Mouse (Mus musculus): ENCODE data around the gene Samd3.

The Samd3 gene

DNA sequence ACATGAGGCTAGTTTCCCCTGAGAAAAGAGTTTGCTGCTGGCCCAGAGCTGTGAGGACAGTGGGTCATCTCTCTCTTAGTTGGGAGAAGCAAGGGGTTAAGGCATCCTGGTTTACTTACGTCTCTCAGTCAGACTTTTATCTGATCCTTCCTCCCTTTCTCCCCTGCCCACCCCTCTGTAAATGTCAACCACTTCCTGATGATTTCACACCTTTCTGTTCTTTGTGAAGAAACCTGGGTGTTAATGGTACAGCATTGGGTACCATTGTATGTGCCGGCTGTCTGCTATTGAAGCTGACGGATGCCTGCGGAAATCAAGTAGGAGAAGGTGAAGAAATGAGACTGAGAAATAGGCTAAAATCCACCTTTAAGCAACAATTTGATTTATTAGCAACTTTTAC, at the start of gene Samd3:
Samd3 (plus strand) TSS at position 220 of the 400 bp plus-strand sequence.
- DNase-seq (ENCODE audit: low read depth): no peak

DNA sequence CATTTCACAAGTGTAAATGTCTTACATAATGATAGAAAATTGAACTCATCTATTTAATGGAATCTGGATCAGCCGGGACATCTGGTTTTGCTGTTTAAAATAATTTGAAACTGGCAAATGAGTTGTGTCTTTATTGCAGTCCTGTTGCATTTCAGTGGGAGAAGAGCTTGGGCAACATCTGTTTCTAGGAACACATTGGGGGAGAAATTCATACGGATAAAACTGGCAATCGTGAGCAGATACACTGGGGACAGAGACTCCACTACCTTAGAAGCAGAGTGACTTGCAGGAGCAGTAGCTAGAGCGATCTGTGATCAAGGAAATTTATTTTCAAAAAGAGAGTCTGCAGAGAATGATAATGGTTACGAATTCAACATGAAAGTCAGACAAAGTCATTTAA, 44.2 kb upstream of the Samd3 start:
- no peak for DNase-seq (ENCODE audit: low read depth)

DNA sequence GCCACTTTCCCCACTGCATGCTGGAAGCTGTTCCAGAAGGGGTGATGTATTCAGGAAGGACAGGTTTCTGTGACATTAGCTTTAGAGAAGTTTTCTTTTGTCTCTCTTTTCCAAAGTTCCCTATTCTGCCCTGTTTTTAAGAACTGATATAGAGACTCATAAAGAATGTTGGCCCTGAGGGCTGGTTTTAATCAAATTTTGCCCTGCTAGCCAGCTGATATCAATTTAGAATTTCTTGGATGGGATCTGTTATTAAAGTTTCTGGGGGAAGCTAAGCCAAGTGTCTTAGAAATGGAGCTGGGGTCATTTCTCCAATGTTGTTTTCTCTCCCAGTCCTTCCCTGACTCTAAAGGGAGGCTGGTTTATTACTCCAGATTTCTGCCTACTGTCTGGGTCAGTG, 38.7 kb upstream of the Samd3 start:
- no peak for DNase-seq (ENCODE audit: low read depth)

DNA sequence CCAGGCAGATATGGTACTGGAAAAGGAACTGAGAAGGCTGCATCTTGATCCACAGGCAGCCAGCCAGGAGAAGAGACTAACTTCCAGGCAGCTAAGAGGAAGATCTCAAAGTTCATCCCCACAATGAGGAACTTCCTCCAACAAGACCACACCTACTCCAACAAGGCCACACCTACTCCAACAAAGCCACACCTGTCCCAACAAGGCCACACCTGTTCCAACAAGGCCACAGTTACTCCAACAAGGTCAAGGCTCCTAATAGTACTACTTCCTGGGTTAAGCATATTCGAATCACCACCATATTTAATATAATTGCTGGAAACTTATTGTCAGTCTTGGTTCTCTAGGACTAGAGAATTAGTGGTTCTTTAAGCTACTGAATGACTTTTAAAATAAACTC, 34.6 kb upstream of the Samd3 start:
- DNase-seq (ENCODE audit: low read depth): no peak

DNA sequence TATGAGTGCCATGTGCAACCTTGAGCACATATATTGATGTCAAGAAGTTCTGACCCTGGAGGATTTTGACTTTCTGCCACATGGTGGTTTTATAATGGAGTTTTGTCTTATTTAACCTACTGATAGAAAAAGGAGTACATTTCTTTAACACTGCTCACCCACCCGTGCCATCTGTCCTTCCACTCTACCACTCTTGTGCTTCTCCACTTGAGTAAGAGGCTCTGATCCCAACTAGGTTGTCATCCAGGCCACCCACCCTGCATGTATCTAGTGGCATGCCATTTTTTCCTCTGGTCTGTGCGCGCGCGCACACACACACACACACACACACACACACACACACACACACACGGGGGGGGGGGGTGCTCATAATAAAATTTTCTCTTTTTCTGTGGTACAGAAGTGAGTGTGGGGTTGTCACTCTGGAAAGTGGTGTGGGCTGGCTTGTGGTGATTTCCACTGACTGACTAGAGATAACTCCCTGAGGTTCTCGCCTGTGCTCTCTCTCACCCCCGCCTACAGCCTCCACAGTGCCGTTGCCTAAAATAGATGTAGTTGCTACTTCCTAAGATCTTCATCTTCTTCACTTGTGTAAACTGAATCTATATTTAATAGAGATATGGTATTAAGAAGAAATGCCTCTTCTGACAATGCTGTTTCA, 26.7 kb upstream of the Samd3 start:
- no peak for DNase-seq (ENCODE audit: low read depth)

DNA sequence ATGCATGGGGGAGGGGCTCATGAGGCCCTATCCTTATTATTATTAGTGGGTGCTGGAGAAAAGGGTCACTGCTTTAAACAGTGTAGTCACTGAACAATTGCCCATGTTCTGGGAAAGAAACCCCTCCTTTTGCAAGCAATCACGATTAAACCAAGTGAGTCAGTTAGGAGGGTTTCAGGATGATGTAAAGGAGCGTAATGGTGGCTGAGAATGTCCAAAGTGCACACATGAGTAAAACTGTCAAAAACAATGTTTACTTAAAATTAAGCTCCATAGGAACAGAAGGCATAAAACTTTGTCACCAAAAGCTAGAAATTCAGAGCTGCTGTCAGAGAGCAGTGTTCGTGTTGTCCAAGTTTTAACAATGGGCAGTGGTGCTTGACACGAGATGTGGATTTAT, 8.8 kb upstream of the Samd3 start:
- DNase-seq (ENCODE audit: low read depth): no peak

DNA sequence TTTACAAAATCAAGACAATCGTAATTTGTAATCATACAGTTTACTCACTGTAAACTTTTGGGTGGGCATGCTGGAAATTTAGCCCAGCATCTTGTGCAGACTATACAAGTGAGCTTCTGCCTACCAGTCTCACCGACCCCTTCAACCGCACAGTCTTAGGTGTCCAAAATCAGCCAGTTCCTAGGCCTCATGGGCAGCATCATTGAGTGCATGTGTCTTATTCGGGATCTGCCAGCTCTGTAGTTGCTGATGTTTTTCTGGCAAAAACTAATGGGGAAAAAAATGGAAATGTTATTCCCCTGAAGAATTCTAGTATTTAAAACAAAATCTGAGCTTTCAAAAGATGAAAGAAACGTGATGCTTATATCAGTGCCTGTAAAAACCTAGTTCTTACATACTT, 3.3 kb upstream of the Samd3 start:
- no peak for DNase-seq (ENCODE audit: low read depth)

DNA sequence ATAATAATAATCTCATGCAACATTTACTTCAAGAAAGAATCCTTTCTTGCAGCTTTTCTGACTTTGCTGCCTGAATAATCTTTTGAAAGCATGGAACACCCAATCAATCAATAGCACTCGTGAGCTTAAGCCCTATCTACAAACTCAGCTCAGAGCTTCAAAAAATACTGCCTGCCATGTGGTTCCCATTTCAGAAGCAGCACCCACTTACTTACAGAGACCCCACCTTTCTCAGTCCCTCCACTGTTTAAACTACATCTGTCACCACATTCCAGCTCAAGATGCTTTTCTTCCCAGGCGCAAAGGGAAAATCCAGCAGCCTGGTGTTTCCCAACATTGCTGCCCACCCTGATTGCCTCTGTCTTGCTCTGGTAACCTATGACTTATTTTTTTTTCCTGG, 2.8 kb upstream of the Samd3 start:
- DNase-seq (ENCODE audit: low read depth): no peak

DNA sequence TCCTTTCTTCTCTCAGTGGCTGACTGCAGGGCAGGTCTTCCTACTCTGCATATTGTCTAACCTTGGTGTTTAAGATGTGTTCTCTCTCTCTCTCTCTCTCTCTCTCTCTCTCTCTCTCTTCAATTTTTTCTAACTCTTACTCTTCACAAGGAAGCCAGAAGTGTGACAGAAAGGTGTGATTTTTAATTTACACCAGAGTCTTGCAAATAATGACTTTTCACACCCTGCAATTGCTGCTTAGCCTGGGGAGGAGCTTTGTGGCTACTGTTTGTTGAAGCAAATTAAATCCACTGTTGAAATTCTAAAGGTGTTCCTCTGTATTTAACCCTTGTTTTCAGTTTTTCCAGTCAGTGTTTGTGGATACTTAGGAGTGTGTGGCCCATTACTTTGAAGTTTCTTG, 1.3 kb upstream of the Samd3 start:
- no peak for DNase-seq (ENCODE audit: low read depth)

DNA sequence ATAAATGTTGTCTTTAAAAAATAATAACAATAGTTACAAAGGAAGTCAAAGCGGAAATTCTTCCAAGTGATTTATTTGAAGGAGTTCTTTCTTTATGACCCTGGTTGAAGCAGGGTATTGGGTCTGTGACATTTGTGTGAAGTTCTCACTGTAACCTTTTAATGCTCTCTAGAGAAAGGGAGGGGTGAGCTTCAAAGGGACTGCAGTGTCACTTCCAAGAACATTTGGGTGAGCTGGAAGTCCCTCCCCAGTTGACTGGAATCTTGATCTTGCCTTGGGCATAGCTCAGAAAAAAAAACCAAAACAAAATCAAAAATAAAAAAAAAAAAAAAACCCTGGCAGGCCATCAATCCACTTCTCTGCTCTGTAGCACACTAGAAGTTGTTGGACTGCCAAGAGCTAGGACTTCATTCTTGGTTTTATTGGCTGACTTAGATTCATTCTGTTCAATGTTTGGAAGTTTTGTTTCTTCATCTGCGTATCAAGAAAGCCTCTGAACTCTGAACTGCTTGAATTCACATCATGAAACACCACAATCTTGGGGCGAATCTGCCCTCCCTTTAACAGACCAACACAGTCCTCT, 2.7 kb downstream of the Samd3 start:
- DNase-seq (ENCODE audit: low read depth): peak; percentile 20

DNA sequence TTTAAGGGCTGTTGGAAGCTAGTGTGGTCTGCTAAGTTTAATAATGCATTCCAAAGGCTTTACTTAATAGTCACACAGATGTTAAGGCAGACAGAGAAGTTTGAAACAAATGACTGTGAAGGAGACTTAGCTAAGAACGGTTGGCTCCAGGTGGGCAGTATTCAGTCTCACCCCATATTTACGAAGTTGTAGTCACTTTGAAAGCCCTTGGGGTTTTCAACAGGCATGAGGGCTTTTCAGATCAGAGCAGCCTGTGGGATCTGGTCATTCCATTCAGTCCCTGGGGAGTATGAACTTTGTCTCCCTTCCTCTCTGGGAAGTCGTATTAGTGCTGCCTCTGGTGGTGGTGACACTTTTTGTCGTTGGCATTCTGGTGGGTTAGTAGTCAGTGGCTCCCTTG, 9.1 kb downstream of the Samd3 start:
- DNase-seq (ENCODE audit: low read depth): no peak

DNA sequence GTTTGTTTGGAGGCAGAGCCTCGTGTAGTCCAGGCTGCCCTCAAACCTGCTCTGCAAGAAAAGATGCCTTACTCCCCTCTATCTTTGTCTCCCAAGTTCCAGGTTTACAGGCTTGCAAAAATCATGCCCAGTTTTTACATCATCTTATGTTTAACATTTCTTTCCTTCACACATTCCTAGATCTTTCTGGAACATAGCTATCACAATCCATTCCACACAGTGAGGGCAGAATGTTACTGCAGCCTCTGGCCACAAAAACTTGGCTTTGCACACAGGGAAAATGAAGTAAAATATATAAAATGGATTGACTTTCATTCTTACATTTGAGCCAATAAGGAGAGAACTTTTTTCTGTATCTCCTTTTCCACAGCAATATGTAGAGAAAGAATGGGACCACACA, 9.6 kb downstream of the Samd3 start:
- DNase-seq (ENCODE audit: low read depth): no peak

DNA sequence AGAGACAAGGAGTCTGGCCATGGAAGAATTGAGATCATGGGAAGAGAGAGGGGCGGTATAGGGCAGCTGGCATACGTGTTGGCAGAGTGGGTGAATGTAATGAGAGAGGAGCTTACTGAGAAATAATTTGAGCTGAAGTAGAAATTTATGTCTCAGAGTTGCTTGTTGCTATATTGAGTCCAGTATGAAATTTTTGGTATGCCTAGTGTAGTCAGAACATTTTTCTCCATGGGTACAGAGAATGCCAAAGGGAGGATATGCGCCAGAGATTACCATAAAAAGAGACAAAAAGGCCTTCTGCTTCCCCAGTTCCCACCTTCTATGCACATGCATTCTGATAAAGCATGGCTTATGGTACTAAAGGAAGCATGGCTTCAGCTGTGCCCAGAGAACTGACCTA, 13.7 kb downstream of the Samd3 start:
- DNase-seq (ENCODE audit: low read depth): no peak

DNA sequence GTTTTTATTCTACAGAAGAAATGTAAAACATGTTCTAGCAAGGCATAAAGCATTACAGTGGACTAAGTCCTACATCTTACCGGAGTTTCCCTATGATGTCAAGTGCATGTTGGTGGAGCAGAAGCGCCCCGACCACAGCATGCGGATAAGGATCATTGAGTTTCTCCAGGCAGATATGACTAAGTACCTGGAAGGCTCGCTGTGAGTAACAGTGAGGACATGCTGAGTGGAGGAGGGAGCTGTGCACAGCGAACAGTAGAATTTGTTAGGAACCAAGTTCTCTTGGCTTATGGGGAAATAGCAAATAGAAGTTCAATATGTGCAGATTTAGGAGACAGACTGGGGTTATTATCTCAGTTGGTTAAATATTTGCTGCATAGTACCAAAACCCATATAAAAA, 15.0 kb downstream of the Samd3 start:
- DNase-seq (ENCODE audit: low read depth): no peak

DNA sequence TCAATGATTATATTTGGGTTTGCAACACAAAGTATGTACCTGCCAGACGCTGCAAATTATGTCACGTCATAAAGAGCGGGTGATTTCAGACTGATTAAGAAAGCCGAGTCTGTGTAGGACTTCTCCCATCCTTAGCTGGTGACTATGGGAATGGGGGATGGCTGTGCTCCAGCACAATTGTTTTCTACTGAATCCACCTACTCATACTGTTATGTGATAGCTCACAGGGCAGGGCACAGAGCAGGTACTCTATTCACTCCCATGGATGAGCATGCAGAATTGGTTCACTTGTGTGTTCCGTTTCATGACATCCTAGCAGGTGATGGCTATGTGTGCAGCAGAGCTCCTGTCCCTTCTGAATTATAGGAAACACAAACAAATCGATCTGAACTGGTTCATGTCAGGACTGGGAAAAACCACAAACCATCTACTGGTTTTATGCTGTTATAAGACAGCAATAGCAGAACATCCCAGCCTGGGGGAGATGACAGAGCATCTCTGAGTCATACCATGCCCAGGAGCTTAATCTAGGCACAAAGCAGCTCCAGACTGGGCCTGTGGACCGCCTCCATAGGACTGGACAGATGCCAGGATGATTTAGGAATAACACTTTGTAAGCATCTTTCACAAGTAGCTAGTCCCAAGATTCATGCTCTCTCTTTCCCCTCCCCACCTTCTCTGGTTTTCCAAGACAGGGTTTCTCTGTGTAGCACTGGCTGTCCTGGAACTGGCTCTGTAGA, 20.1 kb downstream of the Samd3 start:
- peak; percentile 30 for DNase-seq (ENCODE audit: low read depth)

DNA sequence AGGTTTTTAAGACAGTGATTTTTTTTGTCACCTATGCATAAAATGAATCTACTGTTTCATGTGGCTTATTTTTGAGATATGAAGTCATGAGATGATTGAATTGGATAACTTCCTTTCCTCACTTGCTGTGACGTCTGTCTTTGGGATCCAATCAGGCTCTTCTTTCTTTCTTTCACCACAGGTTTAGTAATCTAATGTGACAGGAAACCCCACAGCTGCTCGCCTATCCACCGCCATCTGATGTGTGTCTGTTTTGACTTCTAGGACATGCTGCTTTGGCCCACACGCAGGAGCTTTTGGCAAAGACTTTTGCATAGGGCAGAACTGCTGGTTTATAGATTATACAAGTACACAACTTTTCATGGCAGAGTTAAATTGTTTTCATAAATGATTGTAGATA, 30.4 kb downstream of the Samd3 start:
- no peak for DNase-seq (ENCODE audit: low read depth)

DNA sequence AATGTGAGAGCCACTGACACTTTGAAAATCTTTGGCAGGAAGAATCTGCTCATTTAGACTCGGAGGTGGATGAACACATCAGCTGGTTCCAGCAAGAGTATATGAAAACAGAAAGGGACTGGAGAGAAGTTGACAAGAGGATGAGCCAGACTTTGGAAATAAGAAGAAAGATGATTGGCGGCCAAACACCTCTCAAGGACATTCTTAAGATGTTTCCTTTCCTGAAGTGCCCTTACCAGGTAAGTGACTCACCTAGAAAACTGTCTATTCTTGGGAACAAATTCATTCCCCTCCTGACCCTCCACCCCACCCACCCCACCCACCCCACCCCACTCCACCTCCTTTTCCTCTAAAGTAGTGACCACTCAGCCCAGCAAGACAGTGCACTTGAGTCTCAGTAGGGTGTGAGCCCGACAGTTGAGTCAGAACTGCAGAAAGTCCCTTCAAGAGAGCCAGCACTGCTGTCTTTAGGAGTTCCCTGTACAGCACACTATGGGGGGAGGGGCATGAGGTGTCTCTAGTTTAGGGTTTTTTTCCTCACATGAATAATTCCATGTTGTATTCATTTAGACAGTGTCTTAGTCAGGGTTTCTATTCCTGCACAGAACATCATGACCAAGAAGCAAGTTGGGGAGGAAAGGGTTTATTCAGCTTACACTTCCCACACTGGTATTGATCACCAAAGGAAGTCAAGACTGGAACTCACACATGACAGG, 34.4 kb downstream of the Samd3 start:
- DNase-seq (ENCODE audit: low read depth): no peak

DNA sequence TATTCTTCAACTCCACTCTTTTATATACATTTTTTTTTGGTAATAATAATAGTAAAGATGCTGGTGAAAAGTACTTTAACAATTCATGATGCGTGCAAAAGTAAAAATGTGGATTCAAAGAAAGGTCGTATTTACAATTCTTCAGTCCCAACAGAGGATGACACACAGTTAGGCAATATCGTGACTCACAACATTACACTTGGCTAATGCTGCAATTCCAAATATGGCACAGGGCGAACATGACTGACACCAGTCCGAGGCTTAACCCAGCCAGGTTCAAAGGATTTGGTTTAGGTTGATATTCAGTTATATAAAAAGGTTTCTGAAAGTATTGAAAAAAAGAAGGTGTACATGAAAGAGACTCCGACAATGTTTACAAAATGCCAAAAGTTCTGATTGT, 45.9 kb downstream of the Samd3 start:
- no peak for DNase-seq (ENCODE audit: low read depth)

DNA sequence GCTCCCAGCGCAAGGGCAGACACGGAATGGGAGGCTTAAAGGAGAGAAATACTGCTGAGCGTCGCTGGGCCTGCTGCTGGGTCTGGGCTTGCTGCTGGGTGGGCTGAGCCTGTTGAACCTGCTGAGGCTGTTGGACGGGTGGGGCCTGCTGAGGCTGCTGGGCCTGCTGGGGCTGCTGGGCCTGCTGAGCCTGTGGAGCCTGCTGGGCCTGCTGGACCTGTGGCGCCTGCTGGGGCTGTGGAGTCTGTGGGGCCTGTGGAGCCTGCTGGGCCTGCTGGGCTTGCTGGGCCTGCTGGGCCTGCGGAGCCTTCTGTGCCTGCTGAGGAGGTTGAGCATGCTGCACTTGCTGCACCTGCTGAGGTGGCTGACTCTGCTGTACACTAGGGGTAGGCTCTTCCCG, 50.5 kb downstream of the Samd3 start:
- DNase-seq (ENCODE audit: low read depth): no peak

DNA sequence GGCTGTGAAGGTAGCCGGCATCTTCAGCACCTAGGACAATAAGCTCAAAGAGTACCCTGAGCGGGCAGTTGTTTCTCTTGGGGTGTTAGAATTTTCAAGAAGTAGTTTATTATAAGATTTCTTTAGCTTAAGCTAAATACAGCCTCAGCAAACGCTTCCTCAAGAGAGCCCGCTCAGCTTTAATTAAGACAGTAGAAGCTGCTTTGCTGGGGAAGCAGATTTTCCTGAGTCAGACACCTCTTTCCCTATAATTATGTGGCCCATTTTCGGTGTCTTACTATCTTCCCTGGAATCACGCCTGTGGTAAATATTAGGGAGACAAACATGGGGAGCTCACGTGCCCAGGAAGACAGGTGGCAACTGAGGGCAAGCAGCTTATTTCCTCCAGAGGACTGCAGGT, 57.6 kb downstream of the Samd3 start:
- no peak for DNase-seq (ENCODE audit: low read depth)

DNA sequence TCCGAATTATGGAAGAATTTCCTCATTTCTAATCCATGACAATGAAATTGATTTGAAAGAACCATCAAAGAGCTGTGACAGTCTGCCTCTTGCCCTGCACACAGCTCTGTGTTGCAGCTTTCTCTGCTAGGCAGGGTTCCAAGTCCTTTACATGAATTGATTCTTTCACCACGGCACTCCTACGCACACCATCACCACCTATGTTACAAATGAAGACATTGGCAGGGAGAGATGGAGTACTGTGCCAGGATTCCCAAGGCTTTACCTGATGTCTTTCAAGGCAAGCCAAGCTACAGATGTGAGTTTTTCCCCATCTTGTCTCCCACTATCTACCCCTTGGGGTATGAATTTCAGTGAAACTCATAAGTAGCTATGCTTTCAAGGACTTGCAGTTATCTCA, 67.7 kb downstream of the Samd3 start:
- peak; percentile 18 for DNase-seq (ENCODE audit: low read depth)

DNA sequence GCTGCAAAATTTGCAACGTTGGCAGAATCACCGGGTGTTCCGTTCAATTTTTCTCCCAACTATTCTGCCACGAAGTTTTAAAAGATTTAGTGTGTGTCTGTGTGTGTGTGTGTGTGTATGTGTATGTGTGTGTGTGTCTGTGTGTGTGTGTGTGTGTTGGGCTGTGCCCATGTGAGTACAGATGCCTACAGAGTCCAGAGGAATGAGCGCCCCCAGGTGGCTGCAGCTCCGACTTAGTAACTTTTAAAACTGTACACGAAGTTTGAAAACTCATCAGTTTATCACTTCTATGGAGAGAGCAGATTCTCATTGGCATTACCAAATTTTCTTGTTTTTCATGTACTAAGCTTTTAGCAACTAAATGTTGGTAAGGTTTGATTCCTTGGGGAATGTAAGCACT, 68.1 kb downstream of the Samd3 start:
- DNase-seq (ENCODE audit: low read depth): peak; percentile 17

DNA sequence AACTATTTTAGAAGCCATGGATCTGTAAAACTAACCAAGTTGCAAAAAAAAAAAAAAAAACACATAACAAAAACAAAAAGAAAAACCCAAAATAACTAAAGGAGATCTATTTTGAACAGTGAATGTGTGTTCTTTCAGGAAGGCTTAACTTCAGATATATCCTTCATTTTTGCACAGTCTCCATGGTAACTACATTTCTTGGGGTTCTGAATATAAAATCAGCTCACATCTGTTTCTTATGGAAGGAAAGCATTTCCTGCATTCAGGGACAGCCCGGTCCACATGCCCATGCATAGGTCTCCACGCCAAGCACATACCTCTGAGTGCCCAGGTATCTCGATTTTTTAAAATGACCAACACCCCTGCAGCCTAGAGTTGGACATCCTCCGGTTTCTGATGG, 72.8 kb downstream of the Samd3 start:
- no peak for DNase-seq (ENCODE audit: low read depth)
